Mouse (Mus musculus) CD4-positive, CD25-positive, alpha-beta regulatory T cell, adult 4 months (primary cell): ENCODE data around the gene Gm49630. TPM values are rescaled to one million over a fixed set of nuclear protein-coding genes. Genes with fewer than 3 reads are reported as not detected.
"Not testable (repeated sequence)": the region's sequence is repeated elsewhere in the genome, so short reads cannot be mapped to it uniquely, and the experiment has no call there.

Experiments
- ATAC-seq: one replicate; pipeline ENCODE4 v1.8.0; 2017
- polyA plus RNA-seq, 2 experiments: library from polyadenylated mRNA; unstranded; fragments of 100-300 nt; shearing (Covaris generic); gene quantifications; one replicate each; pipeline ENCODE4 v1.2.1; 2017

Gene Gm49630
- not detected for polyA plus RNA-seq

GRCm38 (mm10) chr17:7371879-7372278, at the start of gene Gm49630:
Gm49630 (minus strand) TSS chr17:7371979.
- not testable (repeated sequence) for ATAC-seq

DNA sequence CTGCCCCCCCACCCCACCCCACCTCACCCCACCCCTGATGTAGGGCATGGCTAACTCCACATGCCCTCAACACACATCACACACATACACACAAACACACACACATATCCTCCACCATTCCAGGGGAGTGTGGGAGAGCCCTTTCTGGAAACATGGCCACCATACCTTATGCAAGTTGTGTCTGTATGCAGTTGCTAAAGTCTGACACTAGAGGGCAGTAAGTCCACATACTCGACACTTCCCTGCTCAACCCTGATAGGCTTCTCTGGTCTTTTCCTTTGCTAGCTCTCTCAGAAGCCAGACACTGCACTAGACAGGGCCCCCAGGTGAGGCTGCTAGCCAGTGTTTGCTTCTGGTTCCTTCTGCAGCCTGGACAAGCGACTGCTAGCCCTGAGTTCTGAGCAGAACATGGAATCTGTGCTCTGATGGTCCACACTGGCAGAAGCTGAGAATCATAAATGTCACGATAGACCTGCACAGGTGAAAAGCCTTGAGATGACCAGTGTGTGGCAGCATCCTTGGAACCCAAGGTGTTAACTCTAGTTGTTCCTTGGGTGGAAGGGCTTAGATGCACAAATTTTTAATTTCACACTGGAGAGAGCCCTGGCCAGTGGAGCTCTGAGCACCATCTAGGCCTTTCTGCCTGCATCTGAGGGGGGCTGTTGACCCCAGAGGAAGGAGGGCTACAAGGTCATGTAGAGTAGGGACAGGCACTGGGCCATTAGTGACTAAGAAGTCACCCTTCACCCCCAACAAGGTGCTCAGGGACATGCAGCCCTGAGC, 48.6 kb upstream of the Gm49630 start:
- peak; percentile 51 for ATAC-seq

- ATAC-seq, result not testable (repeated sequence)
Observed at GRCm38 (mm10) chr17:7414601-7415310, 43.0 kb upstream of the Gm49630 start.

DNA sequence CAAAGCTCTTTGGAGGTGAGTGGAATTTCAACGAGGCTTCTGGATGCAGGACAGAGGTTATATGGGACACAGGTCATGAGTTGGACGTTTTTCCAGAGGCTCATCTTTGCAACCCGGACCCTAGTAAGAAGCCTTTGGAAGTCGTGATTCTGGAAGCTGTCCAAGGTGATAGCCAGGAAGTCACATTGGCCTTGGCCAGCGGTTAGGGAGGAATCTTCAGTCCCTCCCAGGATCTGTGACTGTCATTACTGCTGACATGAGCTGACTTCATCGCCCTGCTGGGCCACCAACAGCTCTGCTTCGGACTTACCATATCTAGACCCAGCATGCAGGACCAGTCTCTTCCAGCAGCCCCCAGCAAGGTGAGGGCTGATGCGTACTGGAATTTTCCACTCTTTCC, 41.6 kb upstream of the Gm49630 start:
- not testable (repeated sequence) for ATAC-seq

DNA sequence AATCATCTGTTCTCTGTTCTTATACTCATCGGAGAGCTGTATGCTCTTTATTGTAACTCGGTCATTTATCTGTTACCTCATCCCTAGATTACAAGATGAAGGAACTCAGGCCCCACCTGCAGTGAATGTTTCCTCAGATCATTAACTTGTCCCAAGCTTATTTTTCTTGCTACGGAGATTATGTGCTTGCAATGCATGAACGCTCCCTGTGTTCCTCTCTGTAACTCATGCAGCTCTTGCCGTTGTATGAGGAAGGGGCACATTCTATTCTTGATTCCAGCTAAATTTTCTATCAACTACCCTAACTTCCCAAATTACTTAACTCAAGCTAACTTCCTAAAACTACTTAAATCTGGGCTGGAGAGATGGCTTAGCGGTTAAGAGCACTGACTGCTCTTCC, 28.0 kb upstream of the Gm49630 start:
- ATAC-seq, result not testable (repeated sequence)

GRCm38 (mm10) chr17:7398198-7398847, 26.5 kb upstream of the Gm49630 start:
- peak; percentile 86 for ATAC-seq

GRCm38 (mm10) chr17:7397079-7397478, 25.3 kb upstream of the Gm49630 start:
- not testable (repeated sequence) for ATAC-seq

DNA sequence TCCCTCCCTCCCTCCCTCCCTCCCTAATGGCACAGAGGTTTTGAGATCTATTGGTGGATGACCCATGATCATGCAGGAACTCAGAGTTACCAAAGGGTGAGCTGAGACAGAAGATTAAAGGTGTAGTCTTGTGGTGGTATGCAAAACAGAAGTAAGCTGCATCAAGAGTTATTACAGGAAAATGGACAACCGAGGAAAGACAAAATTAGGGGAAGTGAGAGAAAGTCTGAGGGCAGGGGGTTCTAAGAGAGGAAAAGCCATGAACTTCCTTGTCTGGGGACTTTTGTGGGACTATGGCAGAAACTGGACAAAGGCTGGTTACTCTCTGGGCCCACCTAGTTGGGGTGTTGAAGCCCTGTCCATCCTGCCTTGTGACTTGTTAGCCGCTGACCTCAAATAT, 24.5 kb upstream of the Gm49630 start:
- ATAC-seq, result not testable (repeated sequence)

DNA sequence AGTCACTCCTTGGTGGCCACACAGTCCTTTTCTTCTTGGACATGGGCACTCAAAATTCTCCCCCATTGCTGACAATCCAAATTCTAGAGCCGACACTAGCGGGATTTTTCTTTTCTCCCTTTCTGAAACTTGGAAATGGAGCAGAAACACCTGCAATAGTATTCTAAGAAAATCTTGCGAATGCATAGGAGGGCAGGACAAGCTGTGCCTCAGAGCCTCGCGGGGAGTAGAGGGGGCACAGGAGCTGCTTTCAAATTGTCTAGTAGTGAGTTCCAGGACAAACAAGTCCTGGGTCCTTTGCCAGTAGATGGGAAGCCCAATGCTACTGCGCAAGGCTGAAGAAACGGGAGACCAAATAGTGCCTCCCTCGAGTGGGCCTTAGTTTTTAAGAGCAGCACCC, 23.9 kb upstream of the Gm49630 start:
- not testable (repeated sequence) for ATAC-seq

- ATAC-seq, result not testable (repeated sequence)
Observed at GRCm38 (mm10) chr17:7395116-7395515, 23.3 kb upstream of the Gm49630 start.

GRCm38 (mm10) chr17:7389898-7390297, 18.1 kb upstream of the Gm49630 start:
- not testable (repeated sequence) for ATAC-seq

DNA sequence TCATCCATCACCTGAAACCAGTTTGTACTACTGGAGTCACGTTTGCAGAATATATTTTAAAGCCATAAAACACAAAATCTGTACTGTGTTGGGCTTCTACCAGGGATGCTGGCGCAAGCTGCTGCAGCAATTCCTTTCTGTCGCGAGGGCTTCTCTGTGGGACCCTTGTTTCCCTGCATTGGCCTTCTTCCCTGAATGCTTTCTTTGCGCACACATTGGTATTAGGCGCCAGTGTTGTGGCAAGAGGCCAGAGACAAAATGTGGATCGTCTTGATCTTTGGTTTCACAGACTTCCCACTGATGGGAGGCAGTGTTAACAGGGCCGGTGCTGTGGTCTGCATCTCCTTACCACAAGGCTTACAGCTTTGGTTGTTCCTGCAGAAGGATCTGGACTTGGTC, 17.2 kb upstream of the Gm49630 start:
- ATAC-seq, result not testable (repeated sequence)

DNA sequence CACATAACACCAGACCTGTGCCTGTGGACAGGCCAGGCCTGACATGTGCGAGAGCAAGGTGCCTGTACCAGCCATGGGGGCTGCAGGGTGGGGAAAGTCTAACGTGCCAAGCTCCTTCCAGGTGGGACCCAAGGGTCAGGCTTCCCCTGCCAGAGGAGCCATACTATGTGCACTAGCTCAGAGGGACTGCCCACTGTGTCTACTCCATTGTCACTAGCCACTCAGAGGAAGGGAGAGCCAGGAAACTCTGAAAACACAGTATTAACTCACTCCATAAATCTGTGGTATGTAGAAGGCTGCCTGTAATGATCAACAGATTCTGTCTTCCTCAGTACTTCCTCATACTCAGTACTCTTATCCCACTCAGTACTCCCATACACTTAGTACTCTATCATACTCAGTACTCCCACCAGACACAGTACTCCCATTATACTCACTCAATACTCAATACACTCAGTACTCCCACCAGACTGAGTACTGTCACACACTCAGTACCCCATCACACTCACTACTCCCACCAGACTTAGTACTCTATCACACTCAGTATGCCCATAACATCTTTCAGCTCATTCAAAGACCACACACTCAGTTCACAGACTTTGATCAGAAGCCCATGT, 16.7 kb upstream of the Gm49630 start:
- ATAC-seq, result not testable (repeated sequence)

- ATAC-seq, result not testable (repeated sequence)
Observed at GRCm38 (mm10) chr17:7386016-7386415, 14.2 kb upstream of the Gm49630 start.

- not testable (repeated sequence) for ATAC-seq
Observed at GRCm38 (mm10) chr17:7385364-7385763, 13.6 kb upstream of the Gm49630 start, which contains the start of gene Unc93a2. Unc93a2 (minus strand) TSS chr17:7385464.

- not testable (repeated sequence) for ATAC-seq
Observed at GRCm38 (mm10) chr17:7383167-7384143, 11.7 kb upstream of the Gm49630 start.

DNA sequence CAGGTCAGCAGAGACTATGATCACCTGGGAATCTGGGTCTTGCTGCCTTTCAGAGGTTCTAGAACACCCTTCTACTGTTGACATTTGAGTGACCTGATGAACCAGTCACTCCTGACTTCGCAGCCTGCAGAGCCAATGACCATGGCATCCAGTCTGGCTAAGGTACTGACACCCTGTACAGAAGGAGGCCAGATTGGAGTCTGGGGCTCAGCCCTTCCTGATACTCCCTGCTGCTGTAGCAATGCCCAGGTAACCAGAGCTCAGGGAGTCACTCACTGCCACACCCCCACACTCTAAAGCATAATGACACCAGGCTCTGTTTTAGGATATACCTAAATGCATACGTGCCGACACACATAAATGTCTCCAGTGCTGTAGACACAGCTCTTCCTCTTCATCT, 10.9 kb upstream of the Gm49630 start:
- ATAC-seq, result not testable (repeated sequence)

DNA sequence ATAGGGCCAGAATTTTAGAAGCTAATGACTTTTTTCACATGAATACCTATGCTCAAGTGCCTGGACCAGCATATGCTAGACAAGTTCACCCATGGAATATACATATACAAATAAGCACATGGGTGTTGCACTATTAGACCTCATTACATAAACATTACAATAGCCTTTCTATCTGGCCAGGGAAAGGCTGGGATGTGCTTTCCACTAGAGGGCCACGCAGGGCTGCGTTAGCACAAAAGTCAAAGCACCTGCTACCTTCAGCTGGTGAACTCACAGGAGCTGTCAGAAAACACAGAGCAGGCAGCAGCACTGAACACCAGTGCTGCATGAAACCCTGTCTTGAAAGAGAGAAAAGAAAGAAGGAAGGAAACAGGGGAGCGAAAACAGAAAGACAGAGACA, 6.1 kb upstream of the Gm49630 start:
- ATAC-seq, result not testable (repeated sequence)

GRCm38 (mm10) chr17:7376951-7377700, 5.3 kb upstream of the Gm49630 start:
- ATAC-seq, result not testable (repeated sequence)

DNA sequence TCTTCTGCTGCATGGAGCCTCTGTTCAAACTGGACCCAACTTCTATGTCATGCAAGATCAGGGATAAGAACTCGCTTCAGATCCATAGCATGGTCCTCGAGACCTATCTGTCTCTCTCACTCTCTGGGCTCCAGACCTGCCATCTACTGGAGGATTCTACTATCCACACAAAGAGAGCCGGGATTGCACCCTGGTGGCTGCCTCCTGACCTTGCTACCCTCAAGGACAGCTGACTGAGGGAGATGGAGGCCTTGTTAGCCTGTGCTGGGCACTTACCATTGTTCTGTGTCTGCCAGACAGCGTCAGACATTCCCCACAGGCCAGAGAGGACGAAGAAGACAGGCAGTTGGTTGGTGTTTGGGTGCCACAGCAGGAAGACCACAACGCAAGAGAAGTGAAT, 2.4 kb downstream of the Gm49630 start:
- not testable (repeated sequence) for ATAC-seq
